Mouse (Mus musculus) liver, adult 10 weeks (tissue): ENCODE data around the gene Spred2. TPM values are rescaled to one million over a fixed set of nuclear protein-coding genes. Genes with fewer than 3 reads are reported as not detected.

ENCODE experiments used
- polyA plus RNA-seq: library from polyadenylated mRNA; stranded (reverse); fragments of 350-450 nt; fragmentation: Illumina TruSeq; extraction: RNeasy Lipid Tissue Mini Kit (QIAGEN cat#74804); gene quantifications from one replicate; pipeline ENCODE4 v1.2.3, GENCODE M21; 2014; ENCODE audit warnings: low read depth, low replicate concordance

Gene Spred2
- polyA plus RNA-seq: 6.4 TPM

GRCm38 (mm10) chr11:19923888-19924756, at the start of gene Spred2:
Gene Spred2, plus strand, starts transcription at chr11:19924375.

Other genes with a start within 250 kb of the Spred2 start
- gene Actr2, start 188.5 kb downstream of the Spred2 start, polyA plus RNA-seq: 139 TPM